7 mouse cellular contexts compared by ENCODE assay signal in genomic region chr9:36821644-36822000, GRCm38 (mm10). TPM values are rescaled to one million over a fixed set of nuclear protein-coding genes. Genes with fewer than 3 reads are reported as not detected.
DNase-seq lines count a peak whose midpoint lies in the region; ATAC-seq and TF ChIP-seq lines count a peak whose summit lies in the region.

TSS of gene Fez1 (plus strand) at chr9:36821864.

- peak; percentile 60 for DNase-seq in ES-E14 (ENCODE audit: low read depth, low spot score)
- DNase-seq in embryo, embryonic 9.5 days (ENCODE audit: extremely low spot score), result peak; percentile 92
- DNase-seq in right cerebral cortex, postnatal 4 days, result peak; percentile 88
- no peak for DNase-seq in urinary bladder, postnatal 10 days (ENCODE audit: low spot score)

- H3K36me3 ChIP-seq in ES-Bruce4 (ENCODE audit: control insufficient read depth, insufficient read depth, low read length, poor library complexity, severe bottlenecking) (no peaks in the 10 kb centered on the region), ES-E14 (ENCODE audit: control insufficient read depth, insufficient read depth, low read length, poor library complexity, severe bottlenecking) (no peaks in the 10 kb centered on the region)
- no peaks in the 10 kb centered on the region for H3K36me3 ChIP-seq in hindbrain, embryonic 15.5 days
- no peaks in the 10 kb centered on the region for H3K36me3 ChIP-seq in limb, embryonic 13.5 days

- WGBS in hindbrain, embryonic 15.5 days, result 1% methylated on average over 8 of the region's 8 CpGs
- WGBS in limb, embryonic 13.5 days, result under 1% methylated on average over 8 of the region's 8 CpGs

- H3K4me1 ChIP-seq in ES-Bruce4 (ENCODE audit: control insufficient read depth, insufficient read depth, low read length) (peaks cover 1% of the 10 kb centered on the region), ES-E14 (ENCODE audit: control insufficient read depth in 2 of 2, insufficient read depth in 2 of 2, low read length in 2 of 2, poor library complexity in 1 of 2) (peaks cover 0 to 6% of the 10 kb centered on the region in 2 experiments; a peak in 1 of 4 replicates)
- peaks cover 29% of the 10 kb centered on the region for H3K4me1 ChIP-seq in hindbrain, embryonic 15.5 days (replicated peaks)
- peaks cover 11% of the 10 kb centered on the region for H3K4me1 ChIP-seq in limb, embryonic 13.5 days

- 0 out of 2 replicates have a peak within 1 kb of the TSS, but pooled peaks have one; percentile 10 for H3K9ac ChIP-seq in ES-Bruce4 (ENCODE audit: low read depth, poor library complexity, severe bottlenecking)
- no peak within 1 kb of the TSS; the same call in 1 of the 2 replicates for H3K9ac ChIP-seq in ES-E14 (ENCODE audit: insufficient read depth, low read depth, low read length, poor library complexity, severe bottlenecking)
- peak within 1 kb of the TSS; percentile 21; the same call in 1 of the 2 replicates for H3K9ac ChIP-seq in hindbrain, embryonic 15.5 days
- no peak within 1 kb of the TSS for H3K9ac ChIP-seq in limb, embryonic 13.5 days

- no peak for TF ChIP-seq CTCF in ES-Bruce4 (IDR thresholded peaks at IDR 0.05; ENCODE audit: low read depth, low read length)

- H3K9me3 ChIP-seq in ES-Bruce4 (replicated peaks; ENCODE audit: control insufficient read depth, insufficient read depth, low read length, poor library complexity, severe bottlenecking) (no peaks in the 10 kb centered on the region), ES-E14 (ENCODE audit: control insufficient read depth, insufficient read depth, low read depth, low read length) (no peaks in the 10 kb centered on the region)
- no peaks in the 10 kb centered on the region for H3K9me3 ChIP-seq in hindbrain, embryonic 15.5 days
- no peaks in the 10 kb centered on the region for H3K9me3 ChIP-seq in limb, embryonic 13.5 days

- no peak for TF ChIP-seq POLR2A in ES-Bruce4 (IDR thresholded peaks at IDR 0.05; ENCODE audit: insufficient read depth, low read length)

- H3K27ac ChIP-seq in ES-Bruce4 (ENCODE audit: insufficient read depth, low read length), result peak within 1 kb of the TSS; percentile 84
- no peak within 1 kb of the TSS for H3K27ac ChIP-seq in ES-E14 (ENCODE audit: insufficient read depth, low read depth, low read length, poor library complexity, severe bottlenecking)
- peak within 1 kb of the TSS; percentile 94 for H3K27ac ChIP-seq in hindbrain, embryonic 15.5 days (replicated peaks)
- H3K27ac ChIP-seq in limb, embryonic 13.5 days, result 0 out of 2 replicates have a peak within 1 kb of the TSS, but pooled peaks have one; percentile 15

- in situ Hi-C loops in ES-E14 (cut with MboI; ENCODE audit: low sequenced_read_pairs in 2 of 2, unreplicated experiment in 2 of 2), result no loop called here

- peak; percentile 97 for ATAC-seq in hindbrain, embryonic 15.5 days (ENCODE audit: low FRiP score, low read depth)
- ATAC-seq in limb, embryonic 13.5 days (ENCODE audit: low FRiP score, low read depth), result peak; percentile 89

- no peaks in the 10 kb centered on the region for H3K27me3 ChIP-seq in ES-Bruce4 (ENCODE audit: control insufficient read depth, insufficient read depth, low read length, poor library complexity, severe bottlenecking)
- no peaks in the 10 kb centered on the region for H3K27me3 ChIP-seq in hindbrain, embryonic 15.5 days
- H3K27me3 ChIP-seq in limb, embryonic 13.5 days, result no peaks in the 10 kb centered on the region

- H3K4me3 ChIP-seq in ES-Bruce4 (ENCODE audit: low read depth, low read length), result no peak within 1 kb of the TSS
- peak within 1 kb of the TSS in 1 of 2 experiments; percentile 1; a peak in 1 of 4 replicates for H3K4me3 ChIP-seq in ES-E14 (ENCODE audit: insufficient read depth in 1 of 2, low read depth in 1 of 2, low read length in 2 of 2, poor library complexity in 1 of 2, severe bottlenecking in 1 of 2)
- H3K4me3 ChIP-seq in hindbrain, embryonic 15.5 days, result peak within 1 kb of the TSS; percentile 24
- H3K4me3 ChIP-seq in limb, embryonic 13.5 days, result peak within 1 kb of the TSS; percentile 11

- peak within 1 kb of the TSS; percentile 56 for H3K4me2 ChIP-seq in hindbrain, embryonic 15.5 days
- H3K4me2 ChIP-seq in limb, embryonic 13.5 days (replicated peaks), result peak within 1 kb of the TSS; percentile 46

- no peak for TF ChIP-seq EP300 in ES-Bruce4 (IDR thresholded peaks at IDR 0.05; ENCODE audit: insufficient read depth, low read depth, low read length)

TF ChIP-seq in ES-E14, 5 proteins besides CTCF, POLR2A, EP300 and RAD21:
- no peak for TF ChIP-seq HCFC1 (IDR thresholded peaks at IDR 0.05; ENCODE audit: borderline replicate concordance, insufficient read depth, low read length)
- no peak for TF ChIP-seq CHD2 (IDR thresholded peaks at IDR 0.05; ENCODE audit: low read depth, low read length)
- TF ChIP-seq ZNF384 (IDR thresholded peaks at IDR 0.05; ENCODE audit: low read depth, low read length), result no peak
- TF ChIP-seq MAFK (IDR thresholded peaks at IDR 0.05; ENCODE audit: insufficient read depth, low read depth, low read length), result no peak
- TF ChIP-seq ZC3H11A (IDR thresholded peaks at IDR 0.05; ENCODE audit: borderline replicate concordance, low read depth, low read length), result no peak
TF ChIP-seq in ES-E14: peak in this region for 0.

RNA-seq across cellular contexts. Expression of gene Fez1, which starts in this region (rescaled TPM):
- polyA plus RNA-seq in ES-Bruce4 (2011; ENCODE audit: insufficient read depth, insufficient read length, low read depth, missing spikeins), result 2.4 and 3.6 TPM in 2 replicates
- total RNA-seq in ES-E14 (2012; rRNA removed), result 5.0 and 5.8 TPM in 2 replicates
- 533 and 554 TPM in 2 replicates for polyA plus RNA-seq in hindbrain, embryonic 15.5 days (2015; fragmentation: Nextera tagmentation; extraction: Ambion mirVana)
- polyA plus RNA-seq in limb, embryonic 13.5 days (2015; fragmentation: Nextera tagmentation; extraction: Ambion mirVana), result 33.1 and 36.7 TPM in 2 replicates

Comparison
In these comparisons a context has a peak if more than half of its experiments do, and no peak if none do; other contexts are left out.
1. RNA of gene Fez1 (polyA plus RNA-seq): 533 to 554 TPM in hindbrain, embryonic 15.5 days; 33.1 to 36.7 TPM in limb, embryonic 13.5 days and 2.4 to 3.6 TPM in ES-Bruce4; every median in the first group is over 10 times any median in the second.
2. H3K9ac ChIP-seq: peak in ES-Bruce4 (single experiment) and hindbrain, embryonic 15.5 days (single experiment); none in ES-E14 (single experiment) and limb, embryonic 13.5 days (single experiment).